Mouse (Mus musculus) lung, adult 2 months (tissue): Measurements from ENCODE around the gene Speer4f2. TPM values are rescaled to one million over a fixed set of nuclear protein-coding genes. Genes with fewer than 3 reads are reported as not detected.

Experiments used
- DNase-seq: peaks from one replicate; pipeline ENCODE4 v3.0.0; 2022
- H3K4me1 ChIP-seq: fragments of 200-500 bp; 2 replicates; pipeline ENCODE4 v1.6.1; 2011; ENCODE audit warnings: low read length; ENCODE audit not compliant: control insufficient read depth, insufficient read depth
- H3K4me3 ChIP-seq: fragments of 200-500 bp; replicated peaks from 2 replicates; pipeline ENCODE3; 2011; ENCODE audit warnings: low read depth, mild to moderate bottlenecking, control low read depth, low read length; ENCODE audit errors: extremely low read depth
- CTCF ChIP-seq: fragments of 200-500 bp; IDR thresholded peaks from 2 replicates; pipeline ENCODE4 v1.5.1; 2011; ENCODE audit warnings: mild to moderate bottlenecking, low read length, control low read depth; ENCODE audit not compliant: insufficient read depth
- POLR2A ChIP-seq: fragments of 200-500 bp; IDR thresholded peaks from 2 replicates; pipeline ENCODE4 v1.6.1; 2011; ENCODE audit warnings: low read depth, mild to moderate bottlenecking, control low read depth, low read length, borderline replicate concordance; ENCODE audit errors: extremely low read depth
- WGBS: fragments of 180-500 bp; shearing (Covaris S2); methylation state at CpG from one replicate; pipeline ENCODE4 v1.1.7; 2018; 5-methylcytosine and 5-hydroxymethylcytosine counted together
- polyA plus RNA-seq: library from polyadenylated mRNA; depleted of rRNA; stranded (reverse); fragments of >200 nt; gene quantifications from 2 replicates; pipeline ENCODE4 v1.2.3, GENCODE M21; 2012; rRNA removed

Gene Speer4f2
- polyA plus RNA-seq, 1 experiment = not detected

DNA sequence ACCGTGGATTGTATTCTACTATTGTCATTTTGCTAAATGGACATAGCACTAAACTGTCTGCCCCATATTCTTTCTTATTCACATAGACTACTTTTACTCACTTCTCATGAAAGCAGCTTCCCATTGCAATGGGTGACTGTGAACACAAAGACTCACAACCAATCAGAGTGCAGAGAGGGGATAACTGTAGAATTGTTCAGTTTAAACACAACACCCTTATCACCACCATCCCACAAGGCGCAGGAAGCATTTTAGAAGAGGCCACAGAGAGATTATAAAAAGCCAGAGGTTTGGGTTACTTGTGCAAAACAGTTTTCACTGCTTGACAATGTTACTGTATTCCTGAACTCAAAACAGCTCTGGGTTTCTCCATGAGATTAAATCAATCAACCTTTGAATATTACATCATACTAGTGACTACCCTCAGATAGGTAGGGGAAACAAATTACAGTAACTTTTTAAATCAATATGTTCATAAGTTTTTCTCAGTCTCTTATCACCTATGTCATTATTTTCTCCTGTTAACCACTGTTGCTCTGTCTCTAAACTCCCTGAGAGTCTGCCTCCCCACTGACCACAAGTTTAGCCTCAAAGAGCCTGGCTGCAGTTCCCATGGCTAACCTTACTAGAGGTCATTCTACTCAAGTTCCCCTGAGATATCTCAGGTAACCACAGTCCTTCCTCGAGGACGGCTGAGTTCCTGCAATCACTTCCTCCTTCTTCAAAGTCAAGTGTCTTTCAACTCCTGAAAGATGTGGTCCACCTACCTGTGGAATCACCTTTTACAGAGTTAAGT is 29.5 kb downstream of the Speer4f2 start:
- WGBS = 63% methylated on average over 4 of the region's 4 CpGs
- Histone ChIP-seq H3K4me1 (no peaks in the 10 kb centered on the region), H3K4me3 (no peak overlapping the region)
- no peak for DNase-seq
- no peak for TF ChIP-seq POLR2A
- TF ChIP-seq CTCF = no peak

DNA sequence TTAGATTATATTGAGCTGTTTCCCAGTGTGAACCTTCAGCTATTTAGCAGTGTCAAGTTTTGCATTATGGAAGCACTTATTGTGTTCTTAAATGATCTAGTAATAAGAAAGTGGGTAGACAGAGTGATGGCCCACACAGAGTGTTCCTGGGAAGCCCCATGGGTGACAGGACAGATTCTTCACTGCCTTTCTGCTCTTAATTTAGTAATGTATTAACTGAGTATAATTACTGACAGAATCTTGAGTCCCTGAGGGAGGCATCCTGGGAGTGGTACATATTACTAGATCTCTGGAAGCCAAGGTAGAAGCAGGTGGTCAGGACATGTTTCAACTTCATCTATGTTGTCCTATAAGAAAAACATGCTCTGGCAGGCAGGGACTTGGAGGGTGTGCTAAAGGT is 30.6 kb downstream of the Speer4f2 start:
- DNase-seq = no peak
- H3K4me3 ChIP-seq = no peak overlapping the region
- TF ChIP-seq POLR2A (no peak), CTCF (no peak)
- no peaks in the 10 kb centered on the region for H3K4me1 ChIP-seq

DNA sequence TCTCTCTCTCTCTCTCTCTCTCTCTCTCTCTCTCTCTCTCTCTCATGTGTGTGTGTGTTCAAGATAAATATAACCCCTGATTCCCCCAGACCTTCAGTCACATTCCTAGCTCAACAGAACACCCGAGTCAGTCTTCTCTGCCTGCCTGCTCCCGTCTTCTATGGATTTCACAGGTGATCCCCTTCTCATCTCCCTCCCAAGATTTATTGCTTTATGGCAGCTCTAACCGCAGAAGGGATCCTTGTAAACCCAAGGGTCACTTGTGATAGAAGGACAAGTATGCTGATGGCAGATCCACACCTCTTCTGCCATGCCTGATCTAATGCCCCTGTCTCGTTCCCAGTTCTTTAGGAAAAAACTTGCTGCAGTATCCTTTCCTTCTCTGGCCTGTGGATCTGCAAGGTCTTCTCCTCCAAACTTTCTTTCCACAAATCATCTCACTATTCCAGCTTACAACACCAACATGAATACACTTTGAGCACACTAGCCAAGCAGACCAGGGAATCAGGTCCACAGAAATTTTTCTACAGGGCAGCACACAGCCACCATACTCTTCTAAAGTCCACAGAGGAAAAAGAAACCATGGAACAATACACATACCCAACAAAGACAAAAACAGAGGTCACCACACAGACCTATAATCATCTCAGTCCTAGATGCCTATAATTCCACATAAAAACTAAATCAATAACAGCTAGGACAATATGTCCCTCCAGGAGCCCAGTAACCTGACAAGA is 36.1 kb downstream of the Speer4f2 start:
- WGBS = 63% methylated on average over 4 of the region's 4 CpGs
- H3K4me3 ChIP-seq = no peak overlapping the region
- no peaks in the 10 kb centered on the region for H3K4me1 ChIP-seq
- DNase-seq = no peak
- TF ChIP-seq CTCF = no peak

DNA sequence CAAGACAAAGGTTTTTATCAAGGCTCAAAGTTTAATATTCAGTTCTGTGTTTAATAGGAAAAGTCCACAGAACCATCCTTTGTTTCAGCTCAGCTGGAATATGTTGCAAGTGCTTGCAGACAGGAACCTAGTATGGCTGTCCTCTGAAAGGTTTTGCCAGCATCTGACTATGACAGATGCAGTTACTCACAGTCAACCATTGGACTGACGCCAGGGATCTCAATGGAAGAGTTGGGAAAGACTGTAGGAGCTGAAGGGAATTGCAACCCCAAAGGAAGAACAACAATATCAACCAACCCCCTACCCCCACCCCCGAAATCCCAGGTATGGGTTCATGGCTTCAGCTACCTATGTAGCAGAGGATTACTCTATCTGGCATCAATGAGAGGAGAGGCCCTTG is 44.2 kb downstream of the Speer4f2 start:
- DNase-seq = no peak
- no peak for TF ChIP-seq POLR2A
- TF ChIP-seq CTCF = no peak
- 83% methylated on average over 2 of the region's 2 CpGs for WGBS
- Histone ChIP-seq H3K4me3 (no peak overlapping the region), H3K4me1 (no peaks in the 10 kb centered on the region)

- no peak overlapping the region for H3K4me3 ChIP-seq
Observed at GRCm38 (mm10) chr5:17419215-17419820, 46.3 kb downstream of the Speer4f2 start.

GRCm38 (mm10) chr5:17419921-17420320 is 46.9 kb downstream of the Speer4f2 start:
- DNase-seq = no peak
- Histone ChIP-seq H3K4me1 (no peaks in the 10 kb centered on the region), H3K4me3 (no peak overlapping the region)
- TF ChIP-seq POLR2A = no peak
- no peak for TF ChIP-seq CTCF

More at GRCm38 (mm10) chr5:17419215-17419820, 46.3 kb downstream of the Speer4f2 start:
- WGBS = 95% methylated on average over 1 of the region's 1 CpGs
- no peak for DNase-seq
- no peak for TF ChIP-seq POLR2A
- TF ChIP-seq CTCF = no peak
- H3K4me1 ChIP-seq = no peaks in the 10 kb centered on the region

DNA sequence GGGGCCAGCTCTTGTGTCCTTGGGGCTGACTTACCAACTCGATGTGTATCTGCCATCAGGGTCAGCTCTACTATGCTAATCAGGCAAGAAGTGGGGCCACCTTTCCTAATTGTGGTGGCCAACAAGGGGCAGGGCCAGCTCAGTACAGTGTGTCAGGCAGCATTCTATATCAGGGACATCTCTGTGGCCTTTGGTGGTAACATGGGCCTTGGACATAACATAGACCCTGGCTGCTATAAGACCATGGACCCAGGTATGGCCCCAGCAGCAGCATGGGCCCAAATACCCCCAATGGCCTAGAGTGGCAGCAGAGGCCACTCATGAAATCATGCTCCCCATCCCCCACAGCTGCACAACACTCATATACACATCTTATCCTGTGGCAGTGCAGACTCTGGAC is 49.2 kb downstream of the Speer4f2 start:
- Histone ChIP-seq H3K4me1 (no peaks in the 10 kb centered on the region), H3K4me3 (no peak overlapping the region)
- no peak for DNase-seq
- TF ChIP-seq POLR2A (no peak), CTCF (no peak)
- 78% methylated on average over 1 of the region's 1 CpGs for WGBS

DNA sequence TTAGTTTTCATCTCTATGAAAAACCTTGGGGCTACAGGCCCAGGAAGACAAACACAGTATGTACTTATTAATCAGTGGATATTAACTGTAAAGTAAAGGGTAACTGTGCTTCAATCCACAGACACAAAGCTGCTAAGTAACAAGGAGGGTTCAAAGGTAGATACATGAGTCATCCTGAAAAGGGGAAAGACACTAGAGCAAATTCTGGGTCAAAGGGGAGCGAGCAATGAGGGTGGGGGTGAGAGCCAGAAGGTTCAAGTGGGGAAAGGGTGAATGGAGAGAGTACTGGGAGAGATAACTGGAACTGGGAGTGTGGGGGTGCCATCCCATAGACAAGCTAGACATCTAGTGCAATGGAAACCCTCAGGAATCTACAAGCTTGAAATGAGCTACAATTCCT is 54.0 kb downstream of the Speer4f2 start:
- no peaks in the 10 kb centered on the region for H3K4me1 ChIP-seq

More for the DNA sequence above, 54.0 kb downstream of the Speer4f2 start:
- no peak for DNase-seq
- H3K4me3 ChIP-seq = no peak overlapping the region
- TF ChIP-seq POLR2A = no peak
- 85% methylated on average over 1 of the region's 1 CpGs for WGBS

Other genes with a start within 250 kb of the Speer4f2 start
- gene Speer4f1, start 102.9 kb downstream of the Speer4f2 start, polyA plus RNA-seq = 0.36 and 0.44 TPM in 2 replicates
- 61.0 and 75.4 TPM in 2 replicates for gene Sema3c, start 201.1 kb downstream of the Speer4f2 start, polyA plus RNA-seq